In genomic region chr14:20138484-20139355, GRCm38 (mm10) we compare ENCODE assay signal across 8 mouse cellular contexts. TPM values are rescaled to one million over a fixed set of nuclear protein-coding genes. Genes with fewer than 3 reads are reported as not detected.
DNase-seq lines count a peak whose midpoint lies in the region; ATAC-seq and TF ChIP-seq lines count a peak whose summit lies in the region.
"Had no signal": no experiment of that assay in that cellular context is flagged by ENCODE, and none has a peak within 500 bp of the region (broad histone marks: within the 10 kb centered on the region; RNA-seq: fewer than 3 reads in every experiment).

TSS of gene Saysd1 (minus strand) at chr14:20138534.

- no peaks in the 10 kb centered on the region for H3K27me3 ChIP-seq in neural tube, embryonic 12.5 days (replicated peaks)
- H3K27me3 ChIP-seq in forebrain, embryonic 11.5 days (ENCODE audit: control insufficient read depth, insufficient read depth, low read length) = no peaks in the 10 kb centered on the region
- no peaks in the 10 kb centered on the region for H3K27me3 ChIP-seq in intestine, postnatal 0 days (replicated peaks; ENCODE audit: control insufficient read depth, insufficient read depth, low read length)
- H3K27me3 ChIP-seq in stomach, postnatal 0 days (ENCODE audit: control insufficient read depth, insufficient read depth, low read length) = no peaks in the 10 kb centered on the region

- H3K4me2 ChIP-seq in neural tube, embryonic 12.5 days (replicated peaks) = no peak within 1 kb of the TSS
- no peak within 1 kb of the TSS for H3K4me2 ChIP-seq in forebrain, embryonic 11.5 days (ENCODE audit: low read depth, low read length, severe bottlenecking)
- H3K4me2 ChIP-seq in intestine, postnatal 0 days (replicated peaks; ENCODE audit: low read depth) = peak within 1 kb of the TSS; percentile 52
- H3K4me2 ChIP-seq in stomach, postnatal 0 days (replicated peaks; ENCODE audit: low read depth) = no peak within 1 kb of the TSS

- WGBS in neural tube, embryonic 12.5 days = 89% methylated on average over 16 of the region's 16 CpGs
- 88% methylated on average over 16 of the region's 16 CpGs for WGBS in forebrain, embryonic 11.5 days
- 53% methylated on average over 16 of the region's 16 CpGs for WGBS in intestine, postnatal 0 days
- WGBS in stomach, postnatal 0 days = 80% methylated on average over 16 of the region's 16 CpGs

- TF ChIP-seq EP300 in stomach, postnatal 0 days (optimal IDR thresholded peaks at IDR 0.05) = no peak

- H3K27ac ChIP-seq in neural tube, embryonic 12.5 days = no peak within 1 kb of the TSS
- no peak within 1 kb of the TSS for H3K27ac ChIP-seq in forebrain, embryonic 11.5 days (ENCODE audit: low read depth, low read length)
- H3K27ac ChIP-seq in intestine, postnatal 0 days (ENCODE audit: low read depth, low read length) = peak within 1 kb of the TSS; percentile 91
- no peak within 1 kb of the TSS for H3K27ac ChIP-seq in stomach, postnatal 0 days (replicated peaks)

- H3K4me3 ChIP-seq in neural tube, embryonic 12.5 days = no peak within 1 kb of the TSS
- H3K4me3 ChIP-seq in forebrain, embryonic 11.5 days (ENCODE audit: low read depth, low read length) = no peak within 1 kb of the TSS
- H3K4me3 ChIP-seq in intestine, postnatal 0 days (ENCODE audit: low read depth, low read length) = peak within 1 kb of the TSS; percentile 6
- no peak within 1 kb of the TSS for H3K4me3 ChIP-seq in stomach, postnatal 0 days (ENCODE audit: low read depth, low read length)

- no peak within 1 kb of the TSS for H3K9ac ChIP-seq in neural tube, embryonic 12.5 days
- H3K9ac ChIP-seq in forebrain, embryonic 11.5 days (ENCODE audit: low read length) = no peak within 1 kb of the TSS
- peak within 1 kb of the TSS; percentile 37 for H3K9ac ChIP-seq in intestine, postnatal 0 days (ENCODE audit: low read depth, low read length)
- H3K9ac ChIP-seq in stomach, postnatal 0 days (ENCODE audit: low read length) = no peak within 1 kb of the TSS

- no peak for TF ChIP-seq CTCF in intestine, postnatal 0 days (IDR thresholded peaks at IDR 0.05; ENCODE audit: low read depth)
- no peak for TF ChIP-seq CTCF in stomach, postnatal 0 days (IDR thresholded peaks at IDR 0.05; ENCODE audit: low read depth)

- no peak for ATAC-seq in neural tube, embryonic 12.5 days (ENCODE audit: low FRiP score, low read depth)
- no peak for ATAC-seq in forebrain, embryonic 11.5 days (replicated peaks; ENCODE audit: low FRiP score)
- peak; percentile 52 for ATAC-seq in intestine, postnatal 0 days
- ATAC-seq in stomach, postnatal 0 days (ENCODE audit: low FRiP score, low TSS enrichment) = no peak
- ATAC-seq in megakaryocyte-erythroid progenitor cell, adult 5-6 weeks (replicated peaks; ENCODE audit: low FRiP score, low TSS enrichment, poor library complexity, severe bottlenecking) = no peak

- H3K9me3 ChIP-seq in neural tube, embryonic 12.5 days = no peaks in the 10 kb centered on the region
- no peaks in the 10 kb centered on the region for H3K9me3 ChIP-seq in forebrain, embryonic 11.5 days (ENCODE audit: control insufficient read depth, low read length)
- H3K9me3 ChIP-seq in intestine, postnatal 0 days (ENCODE audit: control insufficient read depth) = no peaks in the 10 kb centered on the region
- no peaks in the 10 kb centered on the region for H3K9me3 ChIP-seq in stomach, postnatal 0 days (ENCODE audit: control insufficient read depth, low read length)

- H3K36me3 ChIP-seq in neural tube, embryonic 12.5 days = peaks cover 21% of the 10 kb centered on the region
- no peaks in the 10 kb centered on the region; the same call in 1 of the 2 replicates for H3K36me3 ChIP-seq in forebrain, embryonic 11.5 days (ENCODE audit: control insufficient read depth, insufficient read depth, low read length)
- peaks cover 32% of the 10 kb centered on the region for H3K36me3 ChIP-seq in intestine, postnatal 0 days (ENCODE audit: control insufficient read depth, insufficient read depth)
- no peaks in the 10 kb centered on the region; the same call in 1 of the 2 replicates for H3K36me3 ChIP-seq in stomach, postnatal 0 days (ENCODE audit: control insufficient read depth, insufficient read depth, low read length)

- DNase-seq in neural tube, embryonic 10.5 days (ENCODE audit: extremely low spot score, low spot score) = no peak
- no peak for DNase-seq in forebrain, embryonic 11.5 days (ENCODE audit: low spot score)
- DNase-seq in stomach, postnatal 0 days (ENCODE audit: low spot score) = no peak
- DNase-seq in spleen, postnatal 4 days (ENCODE audit: low spot score in 2 of 2) = no peak
- DNase-seq: cerebellum, postnatal 25 days had no signal

- no peaks in the 10 kb centered on the region for H3K4me1 ChIP-seq in neural tube, embryonic 12.5 days
- H3K4me1 ChIP-seq in forebrain, embryonic 11.5 days (replicated peaks; ENCODE audit: control insufficient read depth, insufficient read depth, low read length) = 0 out of 2 replicates have a peak, but pooled peaks cover under 1% of the 10 kb centered on the region
- H3K4me1 ChIP-seq in intestine, postnatal 0 days (replicated peaks; ENCODE audit: control insufficient read depth, insufficient read depth, low read length) = no peaks in the 10 kb centered on the region
- no peaks in the 10 kb centered on the region for H3K4me1 ChIP-seq in stomach, postnatal 0 days (replicated peaks; ENCODE audit: control insufficient read depth, insufficient read depth)

RNA-seq across cellular contexts. Expression of gene Saysd1, which starts in this region (rescaled TPM):
- 10.7 and 11.7 TPM in 2 replicates for polyA plus RNA-seq in neural tube, embryonic 12.5 days (2016; fragmentation: Nextera tagmentation; extraction: Ambion mirVana)
- 11.6 and 11.7 TPM in 2 replicates for polyA plus RNA-seq in forebrain, embryonic 11.5 days (2014; fragmentation: Nextera tagmentation; extraction: Ambion mirVana)
- 49.8 and 55.6 TPM in 2 replicates for polyA plus RNA-seq in intestine, postnatal 0 days (2015; fragmentation: Nextera tagmentation; extraction: Ambion mirVana)
- 14.2 and 15.4 TPM in 2 replicates for polyA plus RNA-seq in stomach, postnatal 0 days (2015; fragmentation: Nextera tagmentation; extraction: Ambion mirVana)
- total RNA-seq in megakaryocyte-erythroid progenitor cell, adult 5-6 weeks (2014; fragmentation: Nextera tagmentation) = 2.1 and 3.9 TPM in 2 replicates
- total RNA-seq in megakaryocyte-erythroid progenitor cell, adult 5-6 weeks (2017) = 1.6 and 2.1 TPM in 2 replicates
